18 mouse cellular contexts compared by ENCODE assay signal in the genomic region with DNA sequence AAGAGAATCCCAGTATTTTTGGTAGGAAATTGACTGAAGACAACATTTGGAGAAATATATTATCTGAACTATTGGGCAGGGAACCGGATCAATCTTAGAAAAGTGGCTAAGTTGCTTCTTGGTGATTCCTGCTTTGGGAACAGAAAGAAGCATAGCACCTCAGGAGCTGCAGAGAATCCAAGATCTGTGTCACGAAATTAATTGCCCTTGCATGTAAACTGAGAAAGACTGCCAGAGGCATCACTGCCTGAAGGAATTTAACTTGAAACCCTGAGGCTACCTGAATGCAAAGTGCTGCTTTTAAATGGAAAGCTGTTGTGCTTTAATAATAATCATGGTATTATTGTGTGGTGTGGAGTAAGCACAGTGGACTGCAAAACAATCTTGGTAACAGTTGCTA.
DNase-seq lines count a peak whose midpoint lies in the region; ATAC-seq lines count a peak whose summit lies in the region.
"Had no signal": no experiment of that assay in that cellular context is flagged by ENCODE, and none has a peak within 500 bp of the region (broad histone marks: within the 10 kb centered on the region; RNA-seq: fewer than 3 reads in every experiment).

No protein-coding gene starts in this region.

- H3K4me2 ChIP-seq in kidney, embryonic 15.5 days: no peak overlapping the region
- no peak overlapping the region for H3K4me2 ChIP-seq in midbrain, embryonic 14.5 days (ENCODE audit: low read length)
- H3K4me2 ChIP-seq: embryonic facial prominence, embryonic 12.5 days; forebrain, embryonic 13.5 days; forebrain, embryonic 15.5 days had no signal

- H3K27ac ChIP-seq in kidney, embryonic 15.5 days: peak overlapping the region; percentile 37; the same call in 1 of the 2 replicates
- H3K27ac ChIP-seq in midbrain, embryonic 14.5 days (replicated peaks; ENCODE audit: low read depth, low read length): no peak overlapping the region
- H3K27ac ChIP-seq in midbrain, embryonic 10.5 days (replicated peaks): no peak overlapping the region
- H3K27ac ChIP-seq: embryonic facial prominence, embryonic 10.5 days; embryonic facial prominence, embryonic 12.5 days; forebrain, embryonic 13.5 days; forebrain, embryonic 15.5 days had no signal

- H3K4me1 ChIP-seq in kidney, embryonic 15.5 days: no peaks in the 10 kb centered on the region
- H3K4me1 ChIP-seq in midbrain, embryonic 14.5 days (ENCODE audit: control insufficient read depth, insufficient read depth, low read length): no peaks in the 10 kb centered on the region
- no peaks in the 10 kb centered on the region for H3K4me1 ChIP-seq in midbrain, embryonic 10.5 days
- H3K4me1 ChIP-seq: embryonic facial prominence, embryonic 10.5 days; embryonic facial prominence, embryonic 12.5 days; forebrain, embryonic 13.5 days; forebrain, embryonic 15.5 days had no signal

- whole genome bisulfite sequencing in kidney, embryonic 15.5 days: 37% methylated on average over 2 of the region's 2 CpGs
- 48% methylated on average over 2 of the region's 2 CpGs for WGBS in midbrain, embryonic 14.5 days
- WGBS in midbrain, embryonic 10.5 days: 70% methylated on average over 2 of the region's 2 CpGs

- ATAC-seq in kidney, embryonic 15.5 days (replicated peaks; ENCODE audit: low FRiP score): peak; percentile 87
- ATAC-seq in midbrain, embryonic 14.5 days (ENCODE audit: low FRiP score, low TSS enrichment): no peak
- ATAC-seq: forebrain, embryonic 13.5 days; forebrain, embryonic 15.5 days had no signal

- no peaks in the 10 kb centered on the region for H3K36me3 ChIP-seq in kidney, embryonic 15.5 days
- no peaks in the 10 kb centered on the region for H3K36me3 ChIP-seq in midbrain, embryonic 14.5 days (ENCODE audit: control insufficient read depth, insufficient read depth, low read length)
- H3K36me3 ChIP-seq in midbrain, embryonic 10.5 days: no peaks in the 10 kb centered on the region
- H3K36me3 ChIP-seq: embryonic facial prominence, embryonic 10.5 days; embryonic facial prominence, embryonic 12.5 days; forebrain, embryonic 15.5 days had no signal

- H3K9me3 ChIP-seq in kidney, embryonic 15.5 days (replicated peaks): no peaks in the 10 kb centered on the region
- H3K9me3 ChIP-seq in midbrain, embryonic 14.5 days (ENCODE audit: control insufficient read depth, low read length): no peaks in the 10 kb centered on the region
- H3K9me3 ChIP-seq in midbrain, embryonic 10.5 days (replicated peaks): no peaks in the 10 kb centered on the region
- H3K9me3 ChIP-seq: embryonic facial prominence, embryonic 10.5 days; embryonic facial prominence, embryonic 12.5 days; forebrain, embryonic 13.5 days; forebrain, embryonic 15.5 days had no signal

- no peak overlapping the region for H3K9ac ChIP-seq in kidney, embryonic 15.5 days
- no peak overlapping the region for H3K9ac ChIP-seq in midbrain, embryonic 14.5 days (replicated peaks; ENCODE audit: low read length)
- H3K9ac ChIP-seq: embryonic facial prominence, embryonic 12.5 days; forebrain, embryonic 13.5 days; forebrain, embryonic 15.5 days had no signal

- H3K4me3 ChIP-seq in kidney, embryonic 15.5 days (replicated peaks): no peak overlapping the region
- H3K4me3 ChIP-seq in midbrain, embryonic 14.5 days (replicated peaks; ENCODE audit: low read depth, low read length): no peak overlapping the region
- H3K4me3 ChIP-seq in midbrain, embryonic 10.5 days: no peak overlapping the region
- H3K4me3 ChIP-seq: embryonic facial prominence, embryonic 10.5 days; embryonic facial prominence, embryonic 12.5 days; forebrain, embryonic 13.5 days; forebrain, embryonic 15.5 days had no signal

- H3K27me3 ChIP-seq in kidney, embryonic 15.5 days: no peaks in the 10 kb centered on the region
- H3K27me3 ChIP-seq in midbrain, embryonic 14.5 days (ENCODE audit: control insufficient read depth, insufficient read depth, low read length): no peaks in the 10 kb centered on the region
- no peaks in the 10 kb centered on the region for H3K27me3 ChIP-seq in midbrain, embryonic 10.5 days (ENCODE audit: low read depth, poor library complexity, severe bottlenecking)
- H3K27me3 ChIP-seq: embryonic facial prominence, embryonic 12.5 days; forebrain, embryonic 13.5 days; forebrain, embryonic 15.5 days had no signal

- no peak for DNase-seq in kidney, adult 18-20 months
- peak; percentile 45 for DNase-seq in midbrain, embryonic 14.5 days
- DNase-seq in midbrain, embryonic 10.5 days (ENCODE audit: low spot score): no peak
- peak; percentile 13 for DNase-seq in brain, adult 2 months (ENCODE audit: low read depth, low spot score)
- DNase-seq in right cerebral cortex, postnatal 25 days: no peak
- DNase-seq: adrenal gland, adult 2 months; adrenal gland, postnatal 10 days; adrenal gland, postnatal 25 days; cerebellum, adult 11-12 months; cerebellum, adult 2 months; cerebellum, adult 9-10 months; cerebellum, postnatal 10 days; cerebellum, postnatal 25 days had no signal

Comparison
In these comparisons a context has a peak if more than half of its experiments do, and no peak if none do; other contexts are left out.
1. DNase-seq: peak in midbrain, embryonic 14.5 days (single experiment) and brain, adult 2 months (single experiment); none in kidney, adult 18-20 months (single experiment), midbrain, embryonic 10.5 days (single experiment) and right cerebral cortex, postnatal 25 days (single experiment).